Mouse (Mus musculus): ENCODE data around the gene Stard10. TPM values are rescaled to one million over a fixed set of nuclear protein-coding genes. Genes with fewer than 3 reads are reported as not detected.

The Stard10 gene
- polyA plus RNA-seq (2016; fragmentation: Nextera tagmentation; extraction: Ambion mirVana), result 9.8 and 10.4 TPM in 2 replicates

DNA sequence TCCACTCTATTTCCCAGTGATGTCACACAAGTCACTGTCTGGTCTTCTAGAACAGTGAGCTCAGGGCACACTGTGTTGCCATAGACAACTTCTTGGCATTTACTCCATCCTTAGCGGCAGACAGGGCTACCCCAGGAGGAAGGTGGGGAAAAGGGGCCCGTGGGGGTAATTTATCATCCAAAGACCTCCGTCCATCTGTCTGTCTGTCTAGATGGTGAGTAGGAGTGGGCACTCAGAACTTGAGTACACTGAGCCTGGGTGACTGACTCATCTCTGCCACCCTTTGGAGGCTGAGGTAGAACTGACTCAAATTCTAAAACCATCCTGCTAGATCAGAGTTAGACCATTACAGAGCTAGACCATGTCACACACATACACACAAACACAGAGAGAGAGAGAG, at the start of gene Stard10:
TSS of gene Stard10 (plus strand) at position 73 of the 400 bp plus-strand sequence.
- WGBS, result 86% methylated on average over 3 of the region's 3 CpGs
- DNase-seq (ENCODE audit: low spot score), result no peak

DNA sequence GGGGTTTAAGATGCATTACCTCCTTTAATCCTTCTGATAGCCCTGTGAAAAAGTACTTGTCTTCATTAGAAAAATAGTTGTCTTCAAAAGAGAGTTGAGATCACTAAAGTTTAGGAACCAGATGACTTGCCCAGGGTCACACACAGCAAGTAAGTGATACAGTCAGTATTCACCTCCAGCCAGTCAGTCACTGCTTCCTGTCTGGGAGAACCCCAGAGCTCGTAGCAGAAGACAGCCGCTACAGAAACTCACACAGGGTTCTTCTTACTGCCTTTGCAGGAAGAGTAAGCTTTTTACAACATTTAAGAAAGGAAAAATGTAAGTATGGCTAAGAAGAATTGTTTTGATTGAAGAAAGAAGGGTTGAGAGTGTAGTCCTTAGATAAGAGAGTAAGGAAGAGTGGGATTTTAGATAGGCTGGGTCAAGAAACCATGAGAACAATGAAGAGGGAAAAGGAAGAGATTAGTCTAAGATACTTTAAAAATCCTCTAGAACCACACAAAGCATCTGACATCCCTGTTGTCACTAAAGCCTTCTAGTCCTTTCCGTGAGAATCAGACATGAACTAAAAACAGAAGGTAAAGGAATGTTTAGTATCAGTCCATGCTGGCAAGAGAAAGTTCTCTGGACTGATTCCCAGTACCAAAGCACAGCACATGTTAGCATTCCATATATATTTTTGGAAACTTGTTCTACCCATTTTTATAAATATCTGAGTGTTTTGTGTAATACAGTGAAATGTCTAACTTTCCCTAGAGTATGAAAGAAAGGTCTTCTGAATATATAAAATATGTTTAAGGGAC, 49.2 kb upstream of the Stard10 start:
- DNase-seq (ENCODE audit: low spot score), result no peak
- Histone ChIP-seq H3K27ac (no peak overlapping the region), H3K36me3 (peaks cover 23% of the 10 kb centered on the region), H3K27me3 (ENCODE audit: insufficient read depth, poor library complexity, severe bottlenecking) (no peaks in the 10 kb centered on the region), H3K4me1 (replicated peaks) (no peaks in the 10 kb centered on the region), H3K4me3 (no peak overlapping the region), H3K9me3 (no peaks in the 10 kb centered on the region)
- 84% methylated on average over 3 of the region's 3 CpGs for WGBS

More for the DNA sequence above, at the start of gene Stard10:
- H3K27ac ChIP-seq, result no peak within 1 kb of the TSS
- H3K36me3 ChIP-seq, result no peaks in the 10 kb centered on the region
- H3K27me3 ChIP-seq (ENCODE audit: insufficient read depth, poor library complexity, severe bottlenecking), result peaks cover 45% of the 10 kb centered on the region
- no peaks in the 10 kb centered on the region for H3K9me3 ChIP-seq
- peaks cover 18% of the 10 kb centered on the region for H3K4me1 ChIP-seq (replicated peaks)
- no peak within 1 kb of the TSS for H3K4me3 ChIP-seq

DNA sequence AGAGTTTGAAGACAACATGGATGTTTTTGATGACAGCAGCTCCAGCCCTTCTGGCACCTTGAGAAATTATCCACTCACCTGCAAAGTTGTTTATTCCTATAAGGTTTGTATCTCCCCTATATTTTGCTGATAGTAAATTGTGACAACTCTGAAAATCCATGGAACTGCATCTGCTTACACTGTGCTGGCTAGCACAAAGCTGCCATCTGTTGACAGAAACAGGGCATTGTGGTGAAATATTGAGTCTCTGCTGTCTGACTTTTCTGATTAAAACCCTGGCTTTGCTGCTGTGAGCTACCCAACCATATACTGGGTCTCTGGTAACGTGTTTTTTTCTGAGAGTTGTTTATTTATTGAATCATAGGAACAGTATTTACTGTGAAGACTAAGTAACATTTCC, 45.3 kb upstream of the Stard10 start:
- DNase-seq (ENCODE audit: low spot score), result no peak
- Histone ChIP-seq H3K4me3 (no peak overlapping the region), H3K9me3 (no peaks in the 10 kb centered on the region), H3K27ac (no peak overlapping the region), H3K27me3 (ENCODE audit: insufficient read depth, poor library complexity, severe bottlenecking) (no peaks in the 10 kb centered on the region), H3K4me1 (replicated peaks) (no peaks in the 10 kb centered on the region), H3K36me3 (peaks cover 53% of the 10 kb centered on the region)
- WGBS, result 90% methylated on average over 1 of the region's 1 CpGs

DNA sequence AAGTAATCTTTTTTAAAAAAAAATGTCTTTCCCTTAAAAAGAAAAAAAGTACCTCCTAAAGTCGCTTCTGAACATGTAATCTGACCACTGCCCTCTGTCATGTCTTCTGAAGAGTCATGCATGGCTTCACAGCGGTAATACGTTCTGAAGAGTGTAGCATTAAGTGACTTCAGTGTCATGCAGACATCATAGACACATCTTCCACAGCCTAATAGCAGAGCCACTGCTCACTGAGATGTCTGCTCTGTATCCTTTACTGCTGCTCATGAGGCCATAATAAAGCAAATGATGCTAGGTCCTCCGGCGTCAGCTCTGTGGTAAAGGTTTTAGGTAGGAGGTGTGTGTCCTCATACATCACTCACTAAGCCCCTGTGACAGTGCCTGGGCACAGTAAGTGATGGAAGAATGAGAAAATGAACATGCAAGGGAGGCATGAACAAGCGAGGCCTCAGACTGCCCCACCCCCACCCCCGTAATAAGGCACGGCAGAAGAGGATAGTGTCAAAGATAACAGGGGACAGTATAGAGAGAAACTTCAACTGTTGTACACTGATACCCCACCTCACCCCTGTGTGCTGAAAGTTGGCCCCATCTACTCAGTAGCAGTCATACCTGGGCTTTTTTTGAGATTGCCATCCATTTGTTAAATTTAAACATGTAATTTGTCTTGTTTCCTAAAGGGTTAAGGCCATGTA, 44.3 kb upstream of the Stard10 start:
- H3K36me3 ChIP-seq, result peaks cover 63% of the 10 kb centered on the region
- DNase-seq (ENCODE audit: low spot score), result no peak
- WGBS, result 93% methylated on average over 8 of the region's 8 CpGs
- H3K27ac ChIP-seq, result no peak overlapping the region
- H3K4me1 ChIP-seq (replicated peaks), result no peaks in the 10 kb centered on the region
- H3K4me3 ChIP-seq, result no peak overlapping the region
- no peaks in the 10 kb centered on the region for H3K27me3 ChIP-seq (ENCODE audit: insufficient read depth, poor library complexity, severe bottlenecking)
- no peaks in the 10 kb centered on the region for H3K9me3 ChIP-seq

DNA sequence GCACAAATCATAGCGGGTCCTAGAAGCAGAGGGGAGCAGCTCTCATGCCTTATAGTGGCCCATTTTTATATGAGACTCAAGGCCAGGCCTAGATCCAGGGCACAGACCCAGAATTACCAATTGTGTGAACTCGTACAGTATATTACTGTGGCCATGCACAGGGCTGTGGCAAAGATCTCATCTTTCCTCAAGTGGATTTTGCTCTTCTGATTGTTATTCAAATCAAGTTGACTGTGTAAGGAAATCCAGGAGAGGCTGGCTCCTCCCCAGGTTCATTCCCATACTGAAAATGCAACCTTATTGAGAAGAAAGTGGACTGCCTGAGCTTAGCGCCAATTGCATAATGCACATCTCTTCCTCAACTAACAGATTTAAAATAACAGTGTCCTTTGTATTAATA, 34.2 kb upstream of the Stard10 start:
- H3K9me3 ChIP-seq, result no peaks in the 10 kb centered on the region
- H3K4me3 ChIP-seq, result no peak overlapping the region
- WGBS, result 92% methylated on average over 3 of the region's 3 CpGs
- H3K4me1 ChIP-seq (replicated peaks), result no peaks in the 10 kb centered on the region
- H3K27me3 ChIP-seq (ENCODE audit: insufficient read depth, poor library complexity, severe bottlenecking), result no peaks in the 10 kb centered on the region
- H3K27ac ChIP-seq, result no peak overlapping the region
- DNase-seq (ENCODE audit: low spot score), result no peak
- H3K36me3 ChIP-seq, result peaks cover 85% of the 10 kb centered on the region

DNA sequence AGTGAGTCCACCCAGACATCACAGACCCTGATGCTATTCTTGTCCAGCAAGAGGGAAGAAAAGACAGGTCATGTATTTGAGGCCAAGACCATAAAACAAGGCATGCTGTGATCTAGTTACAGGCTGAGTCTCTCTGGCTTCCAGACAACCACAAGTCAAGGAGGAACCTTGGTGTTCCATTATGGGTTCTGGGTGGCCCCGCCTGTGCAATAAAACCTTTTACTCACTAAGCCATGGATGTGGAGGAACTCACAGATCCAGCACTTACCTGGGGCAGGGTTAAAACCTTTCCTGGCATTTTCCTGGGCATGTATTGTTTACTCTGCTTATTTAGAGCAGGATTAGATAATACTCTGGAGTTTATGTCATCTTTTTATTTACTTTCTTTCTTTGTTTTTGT, 32.4 kb upstream of the Stard10 start:
- Histone ChIP-seq H3K27me3 (ENCODE audit: insufficient read depth, poor library complexity, severe bottlenecking) (no peaks in the 10 kb centered on the region), H3K4me3 (no peak overlapping the region), H3K36me3 (peaks cover 74% of the 10 kb centered on the region), H3K27ac (no peak overlapping the region), H3K9me3 (no peaks in the 10 kb centered on the region), H3K4me1 (replicated peaks) (no peaks in the 10 kb centered on the region)
- no peak for DNase-seq (ENCODE audit: low spot score)
- 87% methylated on average over 1 of the region's 1 CpGs for WGBS

DNA sequence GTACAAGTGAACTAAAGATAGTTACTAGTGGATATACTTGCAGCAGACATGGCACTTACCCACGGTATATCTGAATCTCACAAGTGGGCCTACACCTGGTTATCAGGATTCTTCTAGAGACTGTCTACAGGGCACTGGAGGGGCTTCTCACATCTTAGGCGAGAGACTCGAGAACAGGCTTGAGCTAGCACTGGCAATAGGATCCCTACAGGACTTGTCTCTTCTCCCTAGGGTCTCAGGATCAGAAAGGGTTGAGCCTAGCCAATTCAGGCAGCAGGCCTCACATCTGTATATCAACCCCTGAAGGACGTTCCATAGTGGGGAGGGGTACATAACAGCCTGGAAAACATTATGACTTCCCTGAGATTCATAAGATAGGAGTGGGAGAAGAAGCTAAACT, 30.0 kb upstream of the Stard10 start:
- no peaks in the 10 kb centered on the region for H3K27me3 ChIP-seq (ENCODE audit: insufficient read depth, poor library complexity, severe bottlenecking)
- H3K36me3 ChIP-seq, result peaks cover 71% of the 10 kb centered on the region
- H3K9me3 ChIP-seq, result no peaks in the 10 kb centered on the region
- no peaks in the 10 kb centered on the region for H3K4me1 ChIP-seq (replicated peaks)
- WGBS, result 82% methylated on average over 4 of the region's 4 CpGs
- H3K4me3 ChIP-seq, result no peak overlapping the region
- DNase-seq (ENCODE audit: low spot score), result no peak
- no peak overlapping the region for H3K27ac ChIP-seq

DNA sequence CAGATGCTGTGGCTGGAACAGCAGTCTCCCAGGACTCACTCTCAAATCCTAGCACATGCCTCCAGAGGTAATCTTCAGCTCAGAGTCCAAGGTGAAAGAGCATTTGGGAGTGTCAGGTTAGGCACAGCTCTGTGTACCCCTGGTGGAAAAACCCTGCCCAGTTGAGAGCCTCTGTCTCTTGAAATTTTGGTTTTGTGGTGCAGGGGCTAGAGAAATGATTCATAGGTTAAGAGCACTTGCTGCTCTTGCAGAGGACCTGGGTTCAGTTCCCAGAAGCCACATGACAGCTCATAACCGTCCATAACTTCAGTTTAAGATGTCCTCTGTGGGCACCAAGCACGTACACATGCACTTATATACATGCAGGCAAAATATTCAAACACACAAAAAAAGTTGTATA, 29.1 kb upstream of the Stard10 start:
- no peak for DNase-seq (ENCODE audit: low spot score)
- Histone ChIP-seq H3K4me3 (no peak overlapping the region), H3K36me3 (peaks cover 67% of the 10 kb centered on the region), H3K27ac (no peak overlapping the region), H3K27me3 (ENCODE audit: insufficient read depth, poor library complexity, severe bottlenecking) (no peaks in the 10 kb centered on the region), H3K9me3 (no peaks in the 10 kb centered on the region), H3K4me1 (replicated peaks) (no peaks in the 10 kb centered on the region)
- WGBS, result 85% methylated on average over 2 of the region's 2 CpGs

DNA sequence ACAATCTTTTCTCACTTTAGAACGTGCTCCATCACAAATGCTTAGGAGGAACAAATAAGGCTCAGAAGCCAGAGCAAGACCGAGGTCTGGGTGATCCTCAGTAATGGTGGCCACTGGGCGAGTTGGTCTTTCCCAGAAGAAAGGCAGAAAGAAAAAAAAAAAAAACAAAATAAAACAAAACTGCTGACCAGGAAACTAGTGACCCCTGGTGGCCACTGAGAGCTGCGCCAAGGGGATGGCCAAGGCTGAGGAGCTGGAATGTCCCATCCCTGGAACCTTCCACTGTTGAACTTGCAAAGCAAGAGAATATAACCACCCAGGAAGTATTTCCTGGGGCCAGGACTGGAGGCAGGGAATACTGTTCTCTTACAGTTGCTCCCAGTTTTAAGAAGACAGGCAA, 28.4 kb upstream of the Stard10 start:
- Histone ChIP-seq H3K4me3 (no peak overlapping the region), H3K27me3 (ENCODE audit: insufficient read depth, poor library complexity, severe bottlenecking) (no peaks in the 10 kb centered on the region), H3K27ac (no peak overlapping the region), H3K36me3 (peaks cover 62% of the 10 kb centered on the region), H3K4me1 (replicated peaks) (peaks cover 3% of the 10 kb centered on the region; the same call in 1 of the 2 replicates), H3K9me3 (no peaks in the 10 kb centered on the region)
- DNase-seq (ENCODE audit: low spot score), result peak; percentile 44
- 38% methylated on average over 4 of the region's 4 CpGs for WGBS

DNA sequence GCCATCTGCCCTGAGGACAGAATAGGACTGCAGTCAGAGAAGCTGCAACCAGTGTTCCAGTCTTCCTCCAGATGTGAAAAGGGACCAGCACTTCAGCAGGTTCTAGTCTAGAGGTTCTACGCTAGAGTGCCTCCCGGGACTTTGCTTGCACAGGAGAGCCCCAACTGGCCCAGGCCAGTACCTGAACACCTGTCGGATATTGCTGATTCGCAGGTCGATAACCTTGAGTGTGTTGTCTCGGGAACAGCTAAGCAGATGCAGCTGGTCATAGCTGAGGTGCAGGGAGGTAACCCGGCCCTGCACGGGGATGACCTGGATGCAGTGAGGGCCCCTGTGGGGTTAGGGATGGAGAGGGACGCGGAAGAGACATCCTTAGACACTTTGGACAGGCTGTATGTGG, 26.5 kb upstream of the Stard10 start:
- Histone ChIP-seq H3K4me3 (no peak overlapping the region), H3K27ac (no peak overlapping the region), H3K27me3 (ENCODE audit: insufficient read depth, poor library complexity, severe bottlenecking) (no peaks in the 10 kb centered on the region), H3K36me3 (peaks cover 53% of the 10 kb centered on the region), H3K4me1 (replicated peaks) (peaks cover 3% of the 10 kb centered on the region; the same call in 1 of the 2 replicates), H3K9me3 (no peaks in the 10 kb centered on the region)
- no peak for DNase-seq (ENCODE audit: low spot score)
- WGBS, result 90% methylated on average over 10 of the region's 10 CpGs

DNA sequence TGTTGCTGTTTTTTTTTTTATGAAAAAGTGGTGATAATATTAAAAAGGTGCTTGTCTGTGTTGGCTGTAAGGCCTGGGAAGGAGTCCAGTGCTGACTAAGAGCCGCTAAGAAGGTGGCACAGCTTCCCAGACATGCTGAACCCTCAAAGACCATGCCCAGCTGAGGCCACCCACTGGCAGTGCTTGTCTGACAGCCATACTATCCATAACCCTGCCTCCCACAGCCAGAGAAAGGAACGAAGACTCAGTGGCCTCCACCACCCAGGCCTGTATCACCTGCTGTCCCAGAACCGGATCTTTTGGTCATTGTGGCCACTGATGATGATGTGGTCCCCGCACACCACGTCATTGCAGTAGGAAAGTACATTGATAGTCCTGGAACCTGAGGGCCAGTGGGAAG, 25.7 kb upstream of the Stard10 start:
- peaks cover 45% of the 10 kb centered on the region for H3K36me3 ChIP-seq
- WGBS, result 89% methylated on average over 5 of the region's 5 CpGs
- H3K27me3 ChIP-seq (ENCODE audit: insufficient read depth, poor library complexity, severe bottlenecking), result peaks cover 3% of the 10 kb centered on the region; the same call in 1 of the 2 replicates

DNA sequence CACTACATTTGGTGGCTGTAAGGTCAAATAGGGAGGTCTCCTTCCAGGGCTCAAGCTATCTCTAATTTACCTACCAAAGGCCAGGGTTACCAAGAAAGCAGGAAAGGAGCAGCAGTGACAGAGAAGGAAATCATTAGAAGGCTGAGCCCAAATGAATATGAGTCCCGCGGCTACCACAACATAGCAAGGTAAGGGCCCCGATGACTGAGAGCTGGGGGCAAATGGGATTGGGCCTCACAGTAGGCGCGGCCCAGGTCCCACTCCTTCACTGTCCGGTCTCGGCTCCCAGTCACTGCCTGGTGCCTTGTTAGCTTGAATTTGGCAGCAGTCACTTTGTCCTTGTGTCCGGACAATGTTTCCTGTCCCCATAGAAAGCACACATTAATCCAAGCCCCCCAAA, 25.2 kb upstream of the Stard10 start:
- Histone ChIP-seq H3K9me3 (no peaks in the 10 kb centered on the region), H3K27me3 (ENCODE audit: insufficient read depth, poor library complexity, severe bottlenecking) (peaks cover 8% of the 10 kb centered on the region; the same call in 1 of the 2 replicates), H3K36me3 (peaks cover 43% of the 10 kb centered on the region), H3K4me3 (no peak overlapping the region), H3K27ac (no peak overlapping the region), H3K4me1 (replicated peaks) (peaks cover 9% of the 10 kb centered on the region)
- WGBS, result 94% methylated on average over 8 of the region's 8 CpGs
- no peak for DNase-seq (ENCODE audit: low spot score)

More for the DNA sequence above, 25.7 kb upstream of the Stard10 start:
- Histone ChIP-seq H3K27ac (no peak overlapping the region), H3K4me1 (replicated peaks) (peaks cover 5% of the 10 kb centered on the region), H3K9me3 (no peaks in the 10 kb centered on the region), H3K4me3 (no peak overlapping the region)
- DNase-seq (ENCODE audit: low spot score), result no peak

DNA sequence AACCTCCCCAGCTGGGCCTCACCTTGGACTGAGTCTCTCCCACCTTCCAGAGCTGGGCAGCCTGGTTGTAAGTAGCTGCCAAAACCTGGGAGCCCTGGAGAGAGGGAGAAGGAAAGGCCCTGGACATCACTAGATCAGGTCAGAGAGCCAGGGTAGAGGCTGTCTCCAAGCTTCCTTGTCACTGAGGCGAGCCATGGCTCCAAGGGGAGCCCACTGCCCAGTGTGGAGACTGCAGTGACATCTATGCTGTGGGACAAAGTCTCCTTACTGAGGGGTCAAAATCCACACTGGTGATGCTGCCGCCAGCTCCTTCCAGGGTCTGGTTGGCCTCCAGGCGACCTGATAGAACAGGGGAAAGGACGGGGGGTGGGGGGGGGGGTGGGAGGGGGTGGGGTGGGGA, 24.8 kb upstream of the Stard10 start:
- WGBS, result 90% methylated on average over 4 of the region's 4 CpGs
- no peak for DNase-seq (ENCODE audit: low spot score)

More for the DNA sequence above, 24.8 kb upstream of the Stard10 start:
- Histone ChIP-seq H3K36me3 (peaks cover 39% of the 10 kb centered on the region), H3K4me1 (replicated peaks) (peaks cover 13% of the 10 kb centered on the region), H3K9me3 (no peaks in the 10 kb centered on the region), H3K27ac (no peak overlapping the region), H3K27me3 (ENCODE audit: insufficient read depth, poor library complexity, severe bottlenecking) (peaks cover 12% of the 10 kb centered on the region; the same call in 1 of the 2 replicates), H3K4me3 (no peak overlapping the region)

Data from hindbrain, embryonic 10.5 days (tissue).